Mouse (Mus musculus): Measurements from ENCODE around the gene Fam166b. TPM values are rescaled to one million over a fixed set of nuclear protein-coding genes. Genes with fewer than 3 reads are reported as not detected.

The Fam166b gene
- polyA plus RNA-seq, 1 experiment from 2014 or later: 0.29 TPM

- Histone ChIP-seq H3K36me3 (ENCODE audit: control insufficient read depth, insufficient read depth, low read length) (peaks cover 66% of the 10 kb centered on the region), H3K27ac (ENCODE audit: low read depth, low read length) (no peak overlapping the region), H3K4me1 (ENCODE audit: control insufficient read depth, insufficient read depth, low read length) (no peaks in the 10 kb centered on the region), H3K4me2 (ENCODE audit: low read length) (no peak overlapping the region), H3K4me3 (ENCODE audit: low read depth, low read length) (no peak overlapping the region), H3K9me3 (replicated peaks; ENCODE audit: control insufficient read depth, low read length) (no peaks in the 10 kb centered on the region), H3K9ac (ENCODE audit: low read length) (peak overlapping the region; percentile 8; the same call in 1 of the 2 replicates), H3K27me3 (replicated peaks; ENCODE audit: control insufficient read depth, insufficient read depth, low read length) (0 out of 2 replicates have a peak, but pooled peaks cover 2% of the 10 kb centered on the region)
- ATAC-seq (no peak), DNase-seq (ENCODE audit: low spot score) (no peak)
- WGBS: 75% methylated on average over 4 of the region's 4 CpGs
These were observed 10.5 kb downstream of the Fam166b start for GRCm38 (mm10) chr4:43418450-43418849.

- no peak for DNase-seq (ENCODE audit: low spot score)
These were observed 11.5 kb downstream of the Fam166b start for GRCm38 (mm10) chr4:43417269-43418062.

GRCm38 (mm10) chr4:43416071-43416490 lies 12.9 kb downstream of the Fam166b start:
- ATAC-seq (no peak), DNase-seq (ENCODE audit: low spot score) (no peak)
- Histone ChIP-seq H3K9me3 (replicated peaks; ENCODE audit: control insufficient read depth, low read length) (no peaks in the 10 kb centered on the region), H3K4me1 (ENCODE audit: control insufficient read depth, insufficient read depth, low read length) (no peaks in the 10 kb centered on the region), H3K4me3 (ENCODE audit: low read depth, low read length) (no peak overlapping the region), H3K36me3 (ENCODE audit: control insufficient read depth, insufficient read depth, low read length) (peaks cover 47% of the 10 kb centered on the region), H3K27me3 (replicated peaks; ENCODE audit: control insufficient read depth, insufficient read depth, low read length) (no peaks in the 10 kb centered on the region), H3K27ac (ENCODE audit: low read depth, low read length) (no peak overlapping the region), H3K9ac (ENCODE audit: low read length) (no peak overlapping the region), H3K4me2 (ENCODE audit: low read length) (no peak overlapping the region)
- 96% methylated on average over 22 of the region's 22 CpGs for WGBS

More at GRCm38 (mm10) chr4:43417269-43418062, 11.5 kb downstream of the Fam166b start:
- ATAC-seq: no peak
- Histone ChIP-seq H3K4me1 (ENCODE audit: control insufficient read depth, insufficient read depth, low read length) (no peaks in the 10 kb centered on the region), H3K9me3 (replicated peaks; ENCODE audit: control insufficient read depth, low read length) (no peaks in the 10 kb centered on the region), H3K27ac (ENCODE audit: low read depth, low read length) (no peak overlapping the region), H3K36me3 (ENCODE audit: control insufficient read depth, insufficient read depth, low read length) (peaks cover 56% of the 10 kb centered on the region), H3K4me3 (ENCODE audit: low read depth, low read length) (no peak overlapping the region), H3K4me2 (ENCODE audit: low read length) (no peak overlapping the region), H3K27me3 (replicated peaks; ENCODE audit: control insufficient read depth, insufficient read depth, low read length) (no peaks in the 10 kb centered on the region), H3K9ac (ENCODE audit: low read length) (no peak overlapping the region)
- 93% methylated on average over 16 of the region's 16 CpGs for WGBS

DNA sequence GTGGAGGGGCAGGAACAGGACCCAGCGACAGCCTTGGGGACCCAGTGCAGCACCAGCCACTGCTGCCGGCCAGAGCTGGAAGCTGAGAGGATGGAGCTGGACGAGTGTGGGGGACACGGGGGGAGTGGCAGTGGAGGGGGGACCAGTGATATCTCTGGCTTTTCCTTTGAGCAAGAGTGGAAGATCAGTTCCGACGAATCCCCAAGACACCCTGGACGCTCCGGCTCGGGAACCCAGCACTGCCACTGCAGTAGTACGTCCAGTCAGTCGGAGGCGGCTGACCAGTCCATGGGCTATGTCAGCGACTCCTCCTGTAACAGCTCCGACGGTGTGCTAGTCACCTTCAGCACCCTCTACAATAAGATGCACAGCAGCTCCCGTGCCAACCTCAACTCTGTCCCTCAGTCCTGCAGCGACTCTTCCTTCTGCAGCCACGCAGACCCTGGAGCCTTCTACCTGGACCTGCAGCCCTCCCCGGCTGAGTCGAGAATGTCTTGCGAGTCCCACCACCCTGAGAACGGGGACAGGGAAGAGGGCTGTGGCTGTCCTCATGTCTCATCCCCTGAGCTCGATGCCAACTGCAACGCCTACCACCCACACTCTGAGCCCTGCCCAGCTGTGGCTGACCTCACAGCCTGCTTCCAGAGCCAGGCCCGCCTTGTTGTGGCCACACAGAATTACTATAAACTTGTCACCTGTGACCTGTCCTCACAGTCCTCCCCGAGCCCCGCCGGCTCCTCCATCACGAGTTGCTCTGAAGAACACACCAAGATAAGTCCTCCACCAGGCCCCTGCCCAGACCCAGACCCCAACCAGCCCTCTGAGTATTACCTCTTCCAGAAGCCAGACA lies 13.5 kb downstream of the Fam166b start:
- DNase-seq (ENCODE audit: low spot score) (no peak), ATAC-seq (no peak)
- Histone ChIP-seq H3K27ac (ENCODE audit: low read depth, low read length) (no peak overlapping the region), H3K4me1 (ENCODE audit: control insufficient read depth, insufficient read depth, low read length) (no peaks in the 10 kb centered on the region), H3K27me3 (replicated peaks; ENCODE audit: control insufficient read depth, insufficient read depth, low read length) (no peaks in the 10 kb centered on the region), H3K4me2 (ENCODE audit: low read length) (no peak overlapping the region), H3K9me3 (replicated peaks; ENCODE audit: control insufficient read depth, low read length) (no peaks in the 10 kb centered on the region), H3K9ac (ENCODE audit: low read length) (no peak overlapping the region), H3K36me3 (ENCODE audit: control insufficient read depth, insufficient read depth, low read length) (peaks cover 47% of the 10 kb centered on the region), H3K4me3 (ENCODE audit: low read depth, low read length) (no peak overlapping the region)
- WGBS: 93% methylated on average over 29 of the region's 29 CpGs

- no peaks in the 10 kb centered on the region for H3K4me1 ChIP-seq (ENCODE audit: control insufficient read depth, insufficient read depth, low read length)
- H3K27me3 ChIP-seq (replicated peaks; ENCODE audit: control insufficient read depth, insufficient read depth, low read length): no peaks in the 10 kb centered on the region
- peaks cover 47% of the 10 kb centered on the region for H3K36me3 ChIP-seq (ENCODE audit: control insufficient read depth, insufficient read depth, low read length)
- DNase-seq (ENCODE audit: low spot score): no peak
- no peak overlapping the region for H3K27ac ChIP-seq (ENCODE audit: low read depth, low read length)
- no peak for ATAC-seq
- H3K4me3 ChIP-seq (ENCODE audit: low read depth, low read length): no peak overlapping the region
- WGBS: 92% methylated on average over 14 of the region's 14 CpGs
- no peak overlapping the region for H3K9ac ChIP-seq (ENCODE audit: low read length)
- no peak overlapping the region for H3K4me2 ChIP-seq (ENCODE audit: low read length)
- no peaks in the 10 kb centered on the region for H3K9me3 ChIP-seq (replicated peaks; ENCODE audit: control insufficient read depth, low read length)
These were observed 14.2 kb downstream of the Fam166b start for GRCm38 (mm10) chr4:43414761-43415160.

DNA sequence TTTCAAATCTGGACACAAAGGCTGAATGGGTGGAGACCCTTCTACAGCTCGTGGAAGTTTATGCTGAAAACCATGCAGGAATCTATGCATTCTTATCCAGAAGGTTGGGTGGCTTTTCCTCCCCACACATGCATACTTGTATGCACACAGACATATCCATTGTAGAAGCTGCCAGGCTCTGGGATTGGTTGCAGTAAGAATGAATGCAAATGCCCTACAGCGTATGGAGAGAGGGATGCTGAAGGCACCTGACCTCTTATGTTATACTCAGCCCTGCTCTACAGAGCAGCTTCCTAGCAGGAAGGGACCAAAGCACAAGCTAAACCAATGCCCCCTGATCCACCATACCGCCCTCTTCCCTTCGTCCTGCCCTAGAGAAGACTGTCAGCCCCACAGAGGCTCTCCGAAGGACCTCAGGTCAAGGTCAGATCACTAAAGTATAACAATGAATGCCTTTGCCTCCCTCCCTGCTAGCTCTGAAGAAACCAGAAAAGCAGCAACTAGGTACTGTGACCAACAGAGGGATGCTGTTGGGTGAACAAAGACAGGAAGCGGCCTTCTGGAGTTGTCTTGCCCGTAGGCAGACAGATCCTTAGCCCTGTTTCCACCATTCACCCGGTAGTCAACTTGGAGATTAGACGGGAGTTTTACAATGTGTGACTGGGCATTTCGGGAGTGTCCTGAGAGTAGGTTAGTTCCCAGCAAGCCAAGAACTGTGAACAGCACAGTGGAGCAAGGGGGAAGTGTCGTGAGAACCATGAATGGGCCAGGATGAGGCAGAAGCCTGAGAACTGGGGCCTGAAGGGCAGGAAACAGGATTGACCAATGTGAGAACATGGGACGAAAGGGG lies 21.6 kb downstream of the Fam166b start:
- ATAC-seq (peak; percentile 58), DNase-seq (ENCODE audit: low spot score) (peak; percentile 62)
- no peaks in the 10 kb centered on the region for H3K9me3 ChIP-seq (replicated peaks; ENCODE audit: control insufficient read depth, low read length)
- peaks cover 18% of the 10 kb centered on the region for H3K4me1 ChIP-seq (ENCODE audit: control insufficient read depth, insufficient read depth, low read length)
- peak overlapping the region; percentile 93 for H3K27ac ChIP-seq (ENCODE audit: low read depth, low read length)
- peak overlapping the region; percentile 87 for H3K9ac ChIP-seq (ENCODE audit: low read length)
- H3K27me3 ChIP-seq (replicated peaks; ENCODE audit: control insufficient read depth, insufficient read depth, low read length): no peaks in the 10 kb centered on the region
- H3K36me3 ChIP-seq (ENCODE audit: control insufficient read depth, insufficient read depth, low read length): no peaks in the 10 kb centered on the region
- 75% methylated on average over 12 of the region's 12 CpGs for WGBS
- peak overlapping the region; percentile 69 for H3K4me2 ChIP-seq (ENCODE audit: low read length)
- peak overlapping the region; percentile 58 for H3K4me3 ChIP-seq (ENCODE audit: low read depth, low read length)

DNA sequence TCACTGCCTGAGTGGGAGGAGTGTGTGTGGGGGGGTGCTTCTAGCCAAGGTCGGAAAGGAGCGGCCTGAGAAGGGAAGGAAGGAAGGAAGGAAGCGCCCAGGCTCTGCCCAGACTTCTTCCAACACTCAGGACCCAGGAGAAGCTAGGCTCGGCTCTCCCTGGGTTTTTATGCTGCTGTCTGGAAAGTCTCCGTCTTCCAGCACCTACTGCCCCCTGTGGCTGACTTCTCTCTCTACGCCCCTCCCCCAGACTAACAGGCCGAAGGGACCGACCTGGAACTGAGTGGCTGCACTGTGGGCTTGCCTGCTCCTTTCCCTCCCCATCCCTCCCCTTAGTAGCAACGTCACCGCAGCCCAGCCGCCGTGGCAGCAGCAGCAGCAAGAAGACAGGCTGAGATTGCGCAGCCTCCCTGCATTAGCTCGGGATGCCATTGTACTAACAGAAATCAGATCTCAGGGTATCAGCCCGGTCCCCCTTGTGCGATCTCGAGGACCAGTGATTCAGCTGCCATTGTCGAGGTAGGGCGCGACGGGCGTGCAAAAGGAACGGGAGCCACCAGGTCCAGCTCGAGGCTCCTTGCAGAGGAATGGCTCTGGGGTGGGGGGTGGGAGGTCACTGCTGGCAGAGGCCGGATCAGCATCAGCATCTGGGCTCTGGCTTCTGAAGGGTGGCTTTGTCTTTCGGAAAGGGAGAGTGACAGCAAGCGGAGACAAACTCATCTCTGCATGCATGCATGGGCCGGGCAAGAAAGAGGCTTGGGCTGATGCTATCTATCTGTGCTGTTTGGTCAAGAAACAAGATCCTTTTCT lies 22.6 kb downstream of the Fam166b start:
- WGBS: 2% methylated on average over 28 of the region's 28 CpGs
- Histone ChIP-seq H3K9me3 (replicated peaks; ENCODE audit: control insufficient read depth, low read length) (no peaks in the 10 kb centered on the region), H3K4me3 (ENCODE audit: low read depth, low read length) (peak overlapping the region; percentile 58), H3K4me2 (ENCODE audit: low read length) (peak overlapping the region; percentile 69), H3K9ac (ENCODE audit: low read length) (peak overlapping the region; percentile 87), H3K4me1 (ENCODE audit: control insufficient read depth, insufficient read depth, low read length) (peaks cover 18% of the 10 kb centered on the region), H3K36me3 (ENCODE audit: control insufficient read depth, insufficient read depth, low read length) (0 out of 2 replicates have a peak, but pooled peaks cover 3% of the 10 kb centered on the region), H3K27me3 (replicated peaks; ENCODE audit: control insufficient read depth, insufficient read depth, low read length) (no peaks in the 10 kb centered on the region), H3K27ac (ENCODE audit: low read depth, low read length) (peak overlapping the region; percentile 93)
- peak; percentile 92 for DNase-seq (ENCODE audit: low spot score)
- peak; percentile 94 for ATAC-seq

- Histone ChIP-seq H3K27ac (ENCODE audit: low read depth, low read length) (no peak overlapping the region), H3K27me3 (replicated peaks; ENCODE audit: control insufficient read depth, insufficient read depth, low read length) (no peaks in the 10 kb centered on the region), H3K36me3 (ENCODE audit: control insufficient read depth, insufficient read depth, low read length) (0 out of 2 replicates have a peak, but pooled peaks cover 3% of the 10 kb centered on the region), H3K9ac (ENCODE audit: low read length) (no peak overlapping the region), H3K4me3 (ENCODE audit: low read depth, low read length) (no peak overlapping the region), H3K9me3 (replicated peaks; ENCODE audit: control insufficient read depth, low read length) (no peaks in the 10 kb centered on the region), H3K4me2 (ENCODE audit: low read length) (no peak overlapping the region), H3K4me1 (ENCODE audit: control insufficient read depth, insufficient read depth, low read length) (peaks cover 18% of the 10 kb centered on the region)
- ATAC-seq (no peak), DNase-seq (ENCODE audit: low spot score) (no peak)
- WGBS: 89% methylated on average over 10 of the region's 10 CpGs
These were observed 24.2 kb downstream of the Fam166b start for GRCm38 (mm10) chr4:43404697-43405096.
